Mouse (Mus musculus): ENCODE measurements around the gene Apex2. TPM values are rescaled to one million over a fixed set of nuclear protein-coding genes. Genes with fewer than 3 reads are reported as not detected.

Apex2 gene
- 5.1 and 8.3 TPM in 2 replicates for total RNA-seq (2017)

- ATAC-seq (replicated peaks; ENCODE audit: low read depth, poor library complexity, severe bottlenecking) = no peak
Measured at GRCm38 (mm10) chrX:150589696-150590095, at the start of gene Apex2. Gene Apex2, minus strand, starts transcription at chrX:150589868.

- ATAC-seq (replicated peaks; ENCODE audit: low read depth, poor library complexity, severe bottlenecking) = no peak
Measured at GRCm38 (mm10) chrX:150636421-150636820, 46.8 kb upstream of the Apex2 start.

- no peak for ATAC-seq (replicated peaks; ENCODE audit: low read depth, poor library complexity, severe bottlenecking)
Measured at GRCm38 (mm10) chrX:150598882-150599281, 9.2 kb upstream of the Apex2 start.

GRCm38 (mm10) chrX:150595016-150595760 is 5.5 kb upstream of the Apex2 start:
- no peak for ATAC-seq (replicated peaks; ENCODE audit: low read depth, poor library complexity, severe bottlenecking)

GRCm38 (mm10) chrX:150594176-150594575 is 4.5 kb upstream of the Apex2 start:
- ATAC-seq (replicated peaks; ENCODE audit: low read depth, poor library complexity, severe bottlenecking) = no peak

GRCm38 (mm10) chrX:150593266-150594035 is 3.8 kb upstream of the Apex2 start:
- ATAC-seq (replicated peaks; ENCODE audit: low read depth, poor library complexity, severe bottlenecking) = no peak

- peak; percentile 96 for ATAC-seq (replicated peaks; ENCODE audit: low read depth, poor library complexity, severe bottlenecking)
Measured at GRCm38 (mm10) chrX:150588023-150588764, 1.5 kb downstream of the Apex2 start, which contains the start of gene Pfkfb1. Gene Pfkfb1, plus strand, starts transcription at chrX:150588229.

GRCm38 (mm10) chrX:150585116-150585515 is 4.6 kb downstream of the Apex2 start:
- ATAC-seq (replicated peaks; ENCODE audit: low read depth, poor library complexity, severe bottlenecking) = no peak

- no peak for ATAC-seq (replicated peaks; ENCODE audit: low read depth, poor library complexity, severe bottlenecking)
Measured at GRCm38 (mm10) chrX:150581921-150582320, 7.7 kb downstream of the Apex2 start.

- ATAC-seq (replicated peaks; ENCODE audit: low read depth, poor library complexity, severe bottlenecking) = peak; percentile 93
Measured at GRCm38 (mm10) chrX:150564644-150565357, 24.9 kb downstream of the Apex2 start.

- no peak for ATAC-seq (replicated peaks; ENCODE audit: low read depth, poor library complexity, severe bottlenecking)
Measured at GRCm38 (mm10) chrX:150554032-150554431, 35.6 kb downstream of the Apex2 start.

GRCm38 (mm10) chrX:150551986-150552385 is 37.7 kb downstream of the Apex2 start:
- ATAC-seq (replicated peaks; ENCODE audit: low read depth, poor library complexity, severe bottlenecking) = no peak

GRCm38 (mm10) chrX:150549639-150550038 is 40.0 kb downstream of the Apex2 start:
- ATAC-seq (replicated peaks; ENCODE audit: low read depth, poor library complexity, severe bottlenecking) = peak; percentile 96

- no peak for ATAC-seq (replicated peaks; ENCODE audit: low read depth, poor library complexity, severe bottlenecking)
Measured at GRCm38 (mm10) chrX:150547239-150547638, 42.4 kb downstream of the Apex2 start, which contains the start of gene Alas2. Gene Alas2, plus strand, starts transcription at chrX:150547375.

- ATAC-seq (replicated peaks; ENCODE audit: low read depth, poor library complexity, severe bottlenecking) = no peak
Measured at GRCm38 (mm10) chrX:150541684-150542083, 48.0 kb downstream of the Apex2 start.

GRCm38 (mm10) chrX:150540111-150540510 is 49.6 kb downstream of the Apex2 start:
- peak; percentile 71 for ATAC-seq (replicated peaks; ENCODE audit: low read depth, poor library complexity, severe bottlenecking)

GRCm38 (mm10) chrX:150516477-150516876 is 73.2 kb downstream of the Apex2 start:
- no peak for ATAC-seq (replicated peaks; ENCODE audit: low read depth, poor library complexity, severe bottlenecking)

GRCm38 (mm10) chrX:150516015-150516414 is 73.7 kb downstream of the Apex2 start:
- ATAC-seq (replicated peaks; ENCODE audit: low read depth, poor library complexity, severe bottlenecking) = no peak

- ATAC-seq (replicated peaks; ENCODE audit: low read depth, poor library complexity, severe bottlenecking) = no peak
Measured at GRCm38 (mm10) chrX:150514127-150514526, 75.5 kb downstream of the Apex2 start.

- ATAC-seq (replicated peaks; ENCODE audit: low read depth, poor library complexity, severe bottlenecking) = peak; percentile 50
Measured at GRCm38 (mm10) chrX:150511274-150511673, 78.4 kb downstream of the Apex2 start.
